Mouse (Mus musculus): ENCODE data around the gene Rreb1. TPM values are rescaled to one million over a fixed set of nuclear protein-coding genes. Genes with fewer than 3 reads are reported as not detected.

Gene Rreb1
- polyA plus RNA-seq (2015; fragmentation: Nextera tagmentation; extraction: Ambion mirVana): 13.5 and 18.3 TPM in 2 replicates

GRCm38 (mm10) chr13:37778147-37778593, at the start of gene Rreb1:
Rreb1 (plus strand) TSS chr13:37778400.
- peak within 1 kb of the TSS; percentile 67 for H3K9ac ChIP-seq (replicated peaks; ENCODE audit: low read length)
- ATAC-seq (ENCODE audit: low FRiP score, low TSS enrichment): peak; percentile 72
- peak within 1 kb of the TSS; percentile 95 for H3K4me2 ChIP-seq (replicated peaks; ENCODE audit: low read depth, low read length)
- no peaks in the 10 kb centered on the region for H3K9me3 ChIP-seq (ENCODE audit: low read length)
- peaks cover 3% of the 10 kb centered on the region; the same call in 1 of the 2 replicates for H3K27me3 ChIP-seq (ENCODE audit: insufficient read depth, low read length)
- no peaks in the 10 kb centered on the region for H3K36me3 ChIP-seq (ENCODE audit: insufficient read depth, low read length)
- no peak within 1 kb of the TSS; the same call in 1 of the 2 replicates for H3K27ac ChIP-seq (ENCODE audit: low read length)
- H3K4me1 ChIP-seq (ENCODE audit: insufficient read depth, low read length): peaks cover 10% of the 10 kb centered on the region; the same call in 1 of the 2 replicates
- peak within 1 kb of the TSS; percentile 58 for H3K4me3 ChIP-seq (ENCODE audit: low read length)
- WGBS: under 1% methylated on average over 36 of the region's 37 CpGs

- H3K36me3 ChIP-seq (ENCODE audit: insufficient read depth, low read length): no peaks in the 10 kb centered on the region
- 79% methylated on average over 7 of the region's 7 CpGs for WGBS
- no peaks in the 10 kb centered on the region for H3K4me1 ChIP-seq (ENCODE audit: insufficient read depth, low read length)
- H3K4me3 ChIP-seq (ENCODE audit: low read length): no peak overlapping the region
- no peak overlapping the region for H3K9ac ChIP-seq (replicated peaks; ENCODE audit: low read length)
- no peak for ATAC-seq (ENCODE audit: low FRiP score, low TSS enrichment)
- no peaks in the 10 kb centered on the region for H3K27me3 ChIP-seq (ENCODE audit: insufficient read depth, low read length)
- no peaks in the 10 kb centered on the region for H3K9me3 ChIP-seq (ENCODE audit: low read length)
- H3K27ac ChIP-seq (ENCODE audit: low read length): no peak overlapping the region
- H3K4me2 ChIP-seq (replicated peaks; ENCODE audit: low read depth, low read length): no peak overlapping the region
Measured at GRCm38 (mm10) chr13:37728551-37728950, 49.6 kb upstream of the Rreb1 start.

- no peak for ATAC-seq (ENCODE audit: low FRiP score, low TSS enrichment)
- Histone ChIP-seq H3K4me2 (replicated peaks; ENCODE audit: low read depth, low read length) (no peak overlapping the region), H3K4me1 (ENCODE audit: insufficient read depth, low read length) (no peaks in the 10 kb centered on the region), H3K27me3 (ENCODE audit: insufficient read depth, low read length) (no peaks in the 10 kb centered on the region), H3K9ac (replicated peaks; ENCODE audit: low read length) (no peak overlapping the region), H3K36me3 (ENCODE audit: insufficient read depth, low read length) (no peaks in the 10 kb centered on the region), H3K27ac (ENCODE audit: low read length) (no peak overlapping the region), H3K9me3 (ENCODE audit: low read length) (no peaks in the 10 kb centered on the region), H3K4me3 (ENCODE audit: low read length) (no peak overlapping the region)
- WGBS: 69% methylated on average over 12 of the region's 12 CpGs
Measured at GRCm38 (mm10) chr13:37731914-37732693, 46.1 kb upstream of the Rreb1 start.

GRCm38 (mm10) chr13:37734501-37734900, 43.7 kb upstream of the Rreb1 start:
- Histone ChIP-seq H3K9me3 (ENCODE audit: low read length) (no peaks in the 10 kb centered on the region), H3K4me2 (replicated peaks; ENCODE audit: low read depth, low read length) (no peak overlapping the region), H3K27ac (ENCODE audit: low read length) (no peak overlapping the region), H3K9ac (replicated peaks; ENCODE audit: low read length) (no peak overlapping the region), H3K4me1 (ENCODE audit: insufficient read depth, low read length) (no peaks in the 10 kb centered on the region), H3K4me3 (ENCODE audit: low read length) (no peak overlapping the region), H3K27me3 (ENCODE audit: insufficient read depth, low read length) (no peaks in the 10 kb centered on the region), H3K36me3 (ENCODE audit: insufficient read depth, low read length) (no peaks in the 10 kb centered on the region)
- 94% methylated on average over 11 of the region's 11 CpGs for WGBS
- ATAC-seq (ENCODE audit: low FRiP score, low TSS enrichment): no peak

GRCm38 (mm10) chr13:37740111-37740510, 38.1 kb upstream of the Rreb1 start:
- Histone ChIP-seq H3K36me3 (ENCODE audit: insufficient read depth, low read length) (no peaks in the 10 kb centered on the region), H3K9ac (replicated peaks; ENCODE audit: low read length) (no peak overlapping the region), H3K27me3 (ENCODE audit: insufficient read depth, low read length) (no peaks in the 10 kb centered on the region), H3K4me3 (ENCODE audit: low read length) (no peak overlapping the region), H3K4me2 (replicated peaks; ENCODE audit: low read depth, low read length) (no peak overlapping the region), H3K9me3 (ENCODE audit: low read length) (no peaks in the 10 kb centered on the region), H3K4me1 (ENCODE audit: insufficient read depth, low read length) (peaks cover 19% of the 10 kb centered on the region), H3K27ac (ENCODE audit: low read length) (no peak overlapping the region)
- WGBS: 71% methylated on average over 5 of the region's 5 CpGs
- no peak for ATAC-seq (ENCODE audit: low FRiP score, low TSS enrichment)

- no peak overlapping the region; the same call in 1 of the 2 replicates for H3K4me2 ChIP-seq (replicated peaks; ENCODE audit: low read depth, low read length)
- H3K9me3 ChIP-seq (ENCODE audit: low read length): no peaks in the 10 kb centered on the region
- H3K9ac ChIP-seq (replicated peaks; ENCODE audit: low read length): no peak overlapping the region
- H3K4me1 ChIP-seq (ENCODE audit: insufficient read depth, low read length): peaks cover 19% of the 10 kb centered on the region
- peak; percentile 23; the same call in 1 of the 2 replicates for ATAC-seq (ENCODE audit: low FRiP score, low TSS enrichment)
- no peaks in the 10 kb centered on the region for H3K36me3 ChIP-seq (ENCODE audit: insufficient read depth, low read length)
- 22% methylated on average over 5 of the region's 5 CpGs for WGBS
- H3K27ac ChIP-seq (ENCODE audit: low read length): peak overlapping the region; percentile 42; the same call in 1 of the 2 replicates
- H3K4me3 ChIP-seq (ENCODE audit: low read length): no peak overlapping the region
- no peaks in the 10 kb centered on the region for H3K27me3 ChIP-seq (ENCODE audit: insufficient read depth, low read length)
Measured at GRCm38 (mm10) chr13:37740752-37741151, 37.4 kb upstream of the Rreb1 start.

- peaks cover 19% of the 10 kb centered on the region for H3K4me1 ChIP-seq (ENCODE audit: insufficient read depth, low read length)
- no peak overlapping the region for H3K4me2 ChIP-seq (replicated peaks; ENCODE audit: low read depth, low read length)
- H3K27ac ChIP-seq (ENCODE audit: low read length): no peak overlapping the region
- no peak overlapping the region for H3K4me3 ChIP-seq (ENCODE audit: low read length)
- no peak overlapping the region for H3K9ac ChIP-seq (replicated peaks; ENCODE audit: low read length)
- no peaks in the 10 kb centered on the region for H3K36me3 ChIP-seq (ENCODE audit: insufficient read depth, low read length)
- WGBS: 78% methylated on average over 4 of the region's 4 CpGs
- no peak for ATAC-seq (ENCODE audit: low FRiP score, low TSS enrichment)
- no peaks in the 10 kb centered on the region for H3K27me3 ChIP-seq (ENCODE audit: insufficient read depth, low read length)
- no peaks in the 10 kb centered on the region for H3K9me3 ChIP-seq (ENCODE audit: low read length)
Measured at GRCm38 (mm10) chr13:37742248-37742647, 36.0 kb upstream of the Rreb1 start.

- ATAC-seq (ENCODE audit: low FRiP score, low TSS enrichment): no peak
- no peak overlapping the region for H3K4me2 ChIP-seq (replicated peaks; ENCODE audit: low read depth, low read length)
- 73% methylated on average over 7 of the region's 7 CpGs for WGBS
Measured at GRCm38 (mm10) chr13:37747504-37747903, 30.7 kb upstream of the Rreb1 start.

GRCm38 (mm10) chr13:37749485-37749884, 28.7 kb upstream of the Rreb1 start:
- ATAC-seq (ENCODE audit: low FRiP score, low TSS enrichment): no peak
- H3K27ac ChIP-seq (ENCODE audit: low read length): no peak overlapping the region

More at GRCm38 (mm10) chr13:37747504-37747903, 30.7 kb upstream of the Rreb1 start:
- Histone ChIP-seq H3K27ac (ENCODE audit: low read length) (no peak overlapping the region), H3K9ac (replicated peaks; ENCODE audit: low read length) (no peak overlapping the region), H3K36me3 (ENCODE audit: insufficient read depth, low read length) (no peaks in the 10 kb centered on the region), H3K4me3 (ENCODE audit: low read length) (no peak overlapping the region), H3K9me3 (ENCODE audit: low read length) (no peaks in the 10 kb centered on the region), H3K4me1 (ENCODE audit: insufficient read depth, low read length) (no peaks in the 10 kb centered on the region), H3K27me3 (ENCODE audit: insufficient read depth, low read length) (no peaks in the 10 kb centered on the region)

More at GRCm38 (mm10) chr13:37749485-37749884, 28.7 kb upstream of the Rreb1 start:
- Histone ChIP-seq H3K4me1 (ENCODE audit: insufficient read depth, low read length) (no peaks in the 10 kb centered on the region), H3K36me3 (ENCODE audit: insufficient read depth, low read length) (no peaks in the 10 kb centered on the region), H3K9ac (replicated peaks; ENCODE audit: low read length) (no peak overlapping the region), H3K4me3 (ENCODE audit: low read length) (no peak overlapping the region), H3K27me3 (ENCODE audit: insufficient read depth, low read length) (no peaks in the 10 kb centered on the region), H3K4me2 (replicated peaks; ENCODE audit: low read depth, low read length) (no peak overlapping the region), H3K9me3 (ENCODE audit: low read length) (no peaks in the 10 kb centered on the region)
- WGBS: 31% methylated on average over 3 of the region's 3 CpGs

Data from kidney, embryonic 16.5 days (tissue).